Mouse (Mus musculus): ENCODE measurements at regions not wholly inside any gene's neighbourhood (a gene's known extent, or its start where the extent isn't known, plus 50 kb on each side); places are given as distances from the start of the nearest gene placed in this dataset.

DNA sequence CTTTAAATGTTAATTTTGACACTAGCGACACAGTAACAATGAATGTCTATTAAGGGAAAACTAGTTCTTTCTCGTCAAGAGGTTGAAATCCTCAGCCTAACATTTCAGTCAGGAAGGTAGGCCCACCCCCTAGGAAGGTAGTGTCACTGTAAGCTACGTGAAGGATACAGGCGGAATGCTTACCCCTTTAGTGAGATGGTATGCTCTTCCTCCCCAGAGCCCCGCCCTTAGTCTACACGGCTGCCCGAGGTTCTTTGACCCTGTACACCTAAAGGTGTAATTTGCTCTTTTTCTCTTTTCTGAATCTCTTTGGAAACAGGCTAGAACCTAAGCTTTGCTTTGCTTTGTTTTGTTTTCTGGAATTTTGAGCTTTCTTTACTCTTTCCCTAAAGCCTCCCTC is 58.7 kb upstream of the Arhgap29 start:
- Histone ChIP-seq H3K4me1 (ENCODE audit: control insufficient read depth in 1 of 2, insufficient read depth in 2 of 2, low read length in 2 of 2) (no peaks in the 10 kb centered on the region), H3K27ac (ENCODE audit: control insufficient read depth, low read depth, low read length) (no peak overlapping the region), H3K79me2 (ENCODE audit: control insufficient read depth, insufficient read depth, low read length, poor library complexity) (no peaks in the 10 kb centered on the region), H3K9me3 (replicated peaks; ENCODE audit: insufficient read depth, low read length) (no peaks in the 10 kb centered on the region), H3K4me3 (ENCODE audit: control insufficient read depth in 1 of 2, insufficient read depth in 1 of 2, low read depth in 2 of 2, low read length in 2 of 2) (no peak overlapping the region), H3K36me3 (ENCODE audit: control insufficient read depth in 1 of 2, insufficient read depth in 2 of 2, low read length in 2 of 2) (no peaks in the 10 kb centered on the region), H3K9ac (ENCODE audit: control insufficient read depth, low read depth, low read length, poor library complexity, severe bottlenecking) (no peak overlapping the region), H3K27me3 (ENCODE audit: control insufficient read depth in 1 of 2, insufficient read depth in 2 of 2, low read length in 2 of 2) (no peaks in the 10 kb centered on the region; a peak in 2 of 4 replicates)
- no peak for DNase-seq (ENCODE audit: low read depth, low spot score)
- no peak for TF ChIP-seq NELFE (IDR thresholded peaks at IDR 0.05; ENCODE audit: low read depth, low read length)
- no peak for TF ChIP-seq ELF1 (IDR thresholded peaks at IDR 0.05; ENCODE audit: low read depth, low read length)

DNA sequence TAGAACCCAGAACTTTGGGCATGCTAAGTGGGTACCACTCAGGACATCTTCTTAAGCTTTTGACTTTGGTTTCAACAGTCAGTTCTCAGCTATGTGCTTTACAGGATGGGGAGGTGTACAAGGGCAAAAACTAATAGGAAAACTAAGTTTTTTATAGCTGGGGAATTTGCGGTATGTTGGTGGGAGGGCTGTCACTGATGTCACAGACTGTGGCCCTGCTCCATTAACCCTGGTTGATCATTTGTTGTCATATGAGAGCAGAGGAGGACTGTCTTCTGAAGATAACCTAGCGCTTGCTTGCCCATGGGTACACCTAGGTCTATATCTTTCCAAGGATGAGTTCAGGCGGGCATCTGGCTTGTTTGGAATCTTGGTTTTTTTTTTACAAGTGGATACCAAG is 59.7 kb upstream of the Arhgap29 start:
- Histone ChIP-seq H3K36me3 (ENCODE audit: control insufficient read depth in 1 of 2, insufficient read depth in 2 of 2, low read length in 2 of 2) (no peaks in the 10 kb centered on the region), H3K27me3 (ENCODE audit: control insufficient read depth in 1 of 2, insufficient read depth in 2 of 2, low read length in 2 of 2) (no peaks in the 10 kb centered on the region; a peak in 2 of 4 replicates), H3K79me2 (ENCODE audit: control insufficient read depth, insufficient read depth, low read length, poor library complexity) (no peaks in the 10 kb centered on the region), H3K9ac (ENCODE audit: control insufficient read depth, low read depth, low read length, poor library complexity, severe bottlenecking) (no peak overlapping the region), H3K27ac (ENCODE audit: control insufficient read depth, low read depth, low read length) (no peak overlapping the region), H3K4me3 (ENCODE audit: control insufficient read depth in 1 of 2, insufficient read depth in 1 of 2, low read depth in 2 of 2, low read length in 2 of 2) (no peak overlapping the region), H3K4me1 (ENCODE audit: control insufficient read depth in 1 of 2, insufficient read depth in 2 of 2, low read length in 2 of 2) (no peaks in the 10 kb centered on the region), H3K9me3 (replicated peaks; ENCODE audit: insufficient read depth, low read length) (no peaks in the 10 kb centered on the region)
- no peak for DNase-seq (ENCODE audit: low read depth, low spot score)
- no peak for TF ChIP-seq CHD2 (IDR thresholded peaks at IDR 0.05; ENCODE audit: low read length)
- TF ChIP-seq SMC3 (IDR thresholded peaks at IDR 0.05; ENCODE audit: low read depth, low read length): no peak
- TF ChIP-seq MAZ (IDR thresholded peaks at IDR 0.05; ENCODE audit: low read depth, low read length): no peak
- TF ChIP-seq POLR2AphosphoS2 (IDR thresholded peaks at IDR 0.05; ENCODE audit: low read length): no peak
- TF ChIP-seq SIN3A (IDR thresholded peaks at IDR 0.05; ENCODE audit: low read length): no peak
- TF ChIP-seq CTCF (IDR thresholded peaks at IDR 0.05 in 2 of 3, conservative IDR thresholded peaks at IDR 0.05 in 1 of 3; ENCODE audit: control insufficient read depth in 1 of 3, insufficient read depth in 1 of 3, low read depth in 2 of 3, low read length in 3 of 3, poor library complexity in 1 of 3, severe bottlenecking in 1 of 3): no peak
- TF ChIP-seq KAT2A (conservative IDR thresholded peaks at IDR 0.05; ENCODE audit: low read depth, low read length): no peak
- TF ChIP-seq TAL1 (IDR thresholded peaks at IDR 0.05; ENCODE audit: low read length): no peak
- no peak for TF ChIP-seq MEF2A (IDR thresholded peaks at IDR 0.05; ENCODE audit: extremely low read depth, insufficient replicate concordance, low read depth, low read length, poor library complexity, severe bottlenecking)
- no peak for TF ChIP-seq ETS1 (IDR thresholded peaks at IDR 0.05; ENCODE audit: low read depth, low read length)

DNA sequence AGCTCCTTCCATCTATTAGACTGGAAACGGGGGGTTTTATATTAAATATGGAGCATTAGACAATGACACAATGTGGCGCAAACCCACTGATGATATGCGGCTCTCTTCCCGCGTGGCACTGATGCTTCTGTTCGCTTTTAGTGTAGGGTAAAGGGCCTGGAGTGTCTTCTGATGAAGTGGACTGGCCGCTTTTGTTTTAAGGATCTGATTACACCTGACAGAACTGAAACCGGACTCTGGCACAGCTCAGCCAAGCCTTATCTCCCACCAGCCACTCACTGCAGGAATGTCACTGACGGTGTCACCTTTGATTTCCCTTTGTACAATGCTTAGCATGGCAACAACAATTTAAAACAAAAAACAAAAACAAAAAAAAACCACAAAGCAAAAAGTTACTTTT is 61.0 kb upstream of the Arhgap29 start:
- H3K9me3 ChIP-seq (replicated peaks; ENCODE audit: insufficient read depth, low read length): no peaks in the 10 kb centered on the region
- H3K9ac ChIP-seq (ENCODE audit: control insufficient read depth, low read depth, low read length, poor library complexity, severe bottlenecking): no peak overlapping the region
- no peaks in the 10 kb centered on the region; a peak in 2 of 4 replicates for H3K27me3 ChIP-seq (ENCODE audit: control insufficient read depth in 1 of 2, insufficient read depth in 2 of 2, low read length in 2 of 2)
- H3K4me3 ChIP-seq (ENCODE audit: control insufficient read depth in 1 of 2, insufficient read depth in 1 of 2, low read depth in 2 of 2, low read length in 2 of 2): no peak overlapping the region
- H3K27ac ChIP-seq (ENCODE audit: control insufficient read depth, low read depth, low read length): no peak overlapping the region
- H3K36me3 ChIP-seq (ENCODE audit: control insufficient read depth in 1 of 2, insufficient read depth in 2 of 2, low read length in 2 of 2): no peaks in the 10 kb centered on the region
- TF ChIP-seq ELF1 (IDR thresholded peaks at IDR 0.05; ENCODE audit: low read depth, low read length) (no peak), MXI1 (IDR thresholded peaks at IDR 0.05; ENCODE audit: low read depth, low read length) (no peak), TAL1 (IDR thresholded peaks at IDR 0.05; ENCODE audit: low read length) (no peak)
- H3K4me1 ChIP-seq (ENCODE audit: control insufficient read depth in 1 of 2, insufficient read depth in 2 of 2, low read length in 2 of 2): no peaks in the 10 kb centered on the region
- no peak for DNase-seq (ENCODE audit: low read depth, low spot score)
- H3K79me2 ChIP-seq (ENCODE audit: control insufficient read depth, insufficient read depth, low read length, poor library complexity): no peaks in the 10 kb centered on the region
